13 mouse cellular contexts compared by ENCODE assay signal in the genomic region with DNA sequence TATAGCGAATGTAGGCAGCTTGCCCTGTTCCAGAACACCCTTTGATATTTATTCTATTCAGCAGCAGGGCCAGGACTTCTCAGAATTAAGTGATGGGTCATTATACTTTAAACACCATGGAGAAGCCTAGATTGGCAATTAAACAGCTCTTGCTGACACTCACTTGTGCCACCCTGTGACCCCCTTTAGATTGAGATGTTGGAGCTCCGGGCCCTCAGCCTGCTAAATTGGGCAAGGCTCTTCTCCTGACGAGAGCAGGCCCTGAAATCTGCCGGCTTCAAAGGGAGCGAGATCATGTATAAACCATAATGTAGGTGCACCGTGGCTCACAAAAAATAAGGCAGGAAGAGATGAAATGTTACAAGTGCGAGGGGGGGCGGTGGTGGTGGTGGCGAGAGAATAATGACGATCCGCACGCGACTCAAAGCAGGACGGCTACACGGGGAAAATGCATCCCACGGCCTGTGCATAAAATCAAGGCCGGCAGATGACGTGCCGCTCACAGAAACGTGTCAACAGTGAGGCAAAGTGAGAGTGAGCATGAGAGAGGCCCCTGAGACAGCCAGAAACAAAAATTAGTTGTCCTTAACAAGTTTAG.
A peak's percentile ranks its signal among the peaks of the same experiment; 100 is the strongest.
DNase-seq lines count a peak whose midpoint lies in the region; ATAC-seq and TF ChIP-seq lines count a peak whose summit lies in the region.
"Had no signal": no experiment of that assay in that cellular context is flagged by ENCODE, and none has a peak within 500 bp of the region (broad histone marks: within the 10 kb centered on the region; RNA-seq: fewer than 3 reads in every experiment).

No protein-coding gene starts in this region.

- H3K4me1 ChIP-seq in thymus, adult 2 months (replicated peaks; ENCODE audit: control insufficient read depth, insufficient read depth, low read length): peaks cover 11% of the 10 kb centered on the region
- H3K4me1 ChIP-seq in forebrain, embryonic 13.5 days: peaks cover 41% of the 10 kb centered on the region
- H3K4me1 ChIP-seq in midbrain, embryonic 14.5 days (ENCODE audit: control insufficient read depth, insufficient read depth, low read length): peaks cover 21% of the 10 kb centered on the region

- TF ChIP-seq CTCF in thymus, adult 2 months (IDR thresholded peaks at IDR 0.05; ENCODE audit: borderline replicate concordance, control insufficient read depth, extremely low read depth, insufficient read depth, low read length, poor library complexity): no peak

- 88% methylated on average over 20 of the region's 20 CpGs for WGBS in thymus, adult 2 months
- 31% methylated on average over 20 of the region's 20 CpGs for WGBS in forebrain, embryonic 13.5 days
- 33% methylated on average over 20 of the region's 20 CpGs for WGBS in midbrain, embryonic 14.5 days

- peak; percentile 25 for DNase-seq in thymus, adult 2 months
- DNase-seq in thymus, adult 18-20 months: no peak
- DNase-seq in midbrain, embryonic 14.5 days: peak; percentile 77
- DNase-seq in urinary bladder, postnatal 14 days (ENCODE audit: low spot score): no peak
- DNase-seq in heart, postnatal 10 days: no peak
- DNase-seq: cerebellum, postnatal 36 days; gastrocnemius, postnatal 14 days; lung, postnatal 36 days had no signal

- no peak overlapping the region for H3K9ac ChIP-seq in forebrain, embryonic 13.5 days
- H3K9ac ChIP-seq in midbrain, embryonic 14.5 days (replicated peaks; ENCODE audit: low read length): peak overlapping the region; percentile 18; the same call in 1 of the 2 replicates
- H3K9ac ChIP-seq: heart, embryonic 12.5 days; hindbrain, embryonic 15.5 days; liver, embryonic 14.5 days had no signal

- intact Hi-C loops in heart, postnatal 10 days (cut with DNase I): no loop called here

- H3K4me3 ChIP-seq in thymus, adult 2 months (ENCODE audit: control insufficient read depth, insufficient read depth, low read length): no peak overlapping the region
- no peak overlapping the region for H3K4me3 ChIP-seq in forebrain, embryonic 13.5 days
- H3K4me3 ChIP-seq in midbrain, embryonic 14.5 days (replicated peaks; ENCODE audit: low read depth, low read length): no peak overlapping the region
- H3K4me3 ChIP-seq: heart, embryonic 12.5 days; hindbrain, embryonic 15.5 days had no signal

- peak overlapping the region; percentile 4; the same call in 1 of the 2 replicates for H3K4me2 ChIP-seq in forebrain, embryonic 13.5 days
- peak overlapping the region; percentile 3 for H3K4me2 ChIP-seq in midbrain, embryonic 14.5 days (ENCODE audit: low read length)
- H3K4me2 ChIP-seq: heart, embryonic 12.5 days; hindbrain, embryonic 15.5 days had no signal

- no peak for TF ChIP-seq POLR2A in thymus, adult 2 months (IDR thresholded peaks at IDR 0.05; ENCODE audit: control insufficient read depth, extremely low read depth, insufficient read depth, low read length, poor library complexity)

- H3K27me3 ChIP-seq in thymus, adult 2 months (ENCODE audit: control insufficient read depth, insufficient read depth, low read length): no peaks in the 10 kb centered on the region
- peaks cover 66% of the 10 kb centered on the region for H3K27me3 ChIP-seq in forebrain, embryonic 13.5 days
- no peaks in the 10 kb centered on the region for H3K27me3 ChIP-seq in midbrain, embryonic 14.5 days (ENCODE audit: control insufficient read depth, insufficient read depth, low read length)
- H3K27me3 ChIP-seq: heart, embryonic 12.5 days; hindbrain, embryonic 15.5 days had no signal

- no peaks in the 10 kb centered on the region for H3K36me3 ChIP-seq in thymus, adult 2 months (ENCODE audit: control insufficient read depth, insufficient read depth, low read length)
- H3K36me3 ChIP-seq in forebrain, embryonic 13.5 days (ENCODE audit: poor library complexity, severe bottlenecking): peaks cover 22% of the 10 kb centered on the region
- peaks cover 37% of the 10 kb centered on the region for H3K36me3 ChIP-seq in midbrain, embryonic 14.5 days (ENCODE audit: control insufficient read depth, insufficient read depth, low read length)
- H3K36me3 ChIP-seq: hindbrain, embryonic 15.5 days had no signal

- H3K9me3 ChIP-seq in forebrain, embryonic 13.5 days (replicated peaks): no peaks in the 10 kb centered on the region
- no peaks in the 10 kb centered on the region for H3K9me3 ChIP-seq in midbrain, embryonic 14.5 days (ENCODE audit: control insufficient read depth, low read length)
- H3K9me3 ChIP-seq: heart, embryonic 12.5 days; hindbrain, embryonic 15.5 days had no signal

- H3K27ac ChIP-seq in thymus, adult 2 months (ENCODE audit: control insufficient read depth, insufficient read depth, low read length): peak overlapping the region; percentile 98
- H3K27ac ChIP-seq in forebrain, embryonic 13.5 days: no peak overlapping the region
- peak overlapping the region; percentile 83 for H3K27ac ChIP-seq in midbrain, embryonic 14.5 days (replicated peaks; ENCODE audit: low read depth, low read length)
- H3K27ac ChIP-seq: hindbrain, embryonic 15.5 days; liver, embryonic 14.5 days had no signal

- ATAC-seq in forebrain, embryonic 13.5 days: peak; percentile 51; the same call in 1 of the 2 replicates
- peak; percentile 66; the same call in 1 of the 2 replicates for ATAC-seq in midbrain, embryonic 14.5 days (ENCODE audit: low FRiP score, low TSS enrichment)
- ATAC-seq in megakaryocyte-erythroid progenitor cell, adult 5-6 weeks (replicated peaks; ENCODE audit: low FRiP score, low TSS enrichment, poor library complexity, severe bottlenecking): no peak; the same call in 1 of the 2 replicates

Comparison
In these comparisons a context has a peak if more than half of its experiments do, and no peak if none do; other contexts are left out.
1. DNase-seq: peak in thymus, adult 2 months (single experiment) and midbrain, embryonic 14.5 days (single experiment); none in thymus, adult 18-20 months (0 of 2), urinary bladder, postnatal 14 days (single experiment) and heart, postnatal 10 days (0 of 2).